Mouse (Mus musculus) testis, adult 2 months (tissue): ENCODE data around the gene Elane.

ENCODE experiments used
- CTCF ChIP-seq: fragments of 200-500 bp; IDR thresholded peaks from 2 replicates; pipeline ENCODE4 v1.5.1; 2012; ENCODE audit warnings: low read depth, mild to moderate bottlenecking, inconsistent platforms, low read length, moderate library complexity; ENCODE audit not compliant: control insufficient read depth, insufficient read depth, insufficient replicate concordance
- POLR2A ChIP-seq: fragments of 200-500 bp; IDR thresholded peaks from 2 replicates; pipeline ENCODE4 v1.6.1; 2012; ENCODE audit warnings: low read depth, mild to moderate bottlenecking, inconsistent platforms, low read length, moderate library complexity; ENCODE audit not compliant: control insufficient read depth

GRCm38 (mm10) chr10:79916081-79916480 lies 30.0 kb downstream of the Elane start:
- no peak for TF ChIP-seq CTCF
- no peak for TF ChIP-seq POLR2A
